Mouse (Mus musculus) neural tube, embryonic 13.5 days (tissue): ENCODE results near the gene Tle2. TPM values are rescaled to one million over a fixed set of nuclear protein-coding genes. Genes with fewer than 3 reads are reported as not detected.

Source experiments
- ATAC-seq: fragments of 200-750 bp; cut with Nextera tagmentation; 2 replicates; pipeline ENCODE4 v1.8.0; 2017; ENCODE audit warnings: low read depth, mild to moderate bottlenecking, moderate TSS enrichment, moderate library complexity
- H3K27ac ChIP-seq: fragments of 300-500 bp; sonication (generic); replicated peaks from 2 replicates; pipeline ENCODE4 v1.5.1; 2015; ENCODE audit warnings: moderate library complexity, mild to moderate bottlenecking, inconsistent platforms
- H3K27me3 ChIP-seq: fragments of 300-500 bp; sonication (generic); 2 replicates; pipeline ENCODE4 v1.6.1; 2015; ENCODE audit warnings: mild to moderate bottlenecking, inconsistent platforms
- H3K36me3 ChIP-seq: fragments of 300-500 bp; sonication (generic); 2 replicates; pipeline ENCODE4 v1.6.1; 2015; ENCODE audit warnings: mild to moderate bottlenecking, inconsistent platforms
- H3K4me1 ChIP-seq: fragments of 300-500 bp; sonication (generic); replicated peaks from 2 replicates; pipeline ENCODE4 v1.6.1; 2015; ENCODE audit warnings: inconsistent platforms
- H3K4me2 ChIP-seq: fragments of 300-500 bp; sonication (generic); 2 replicates; pipeline ENCODE4 v1.6.1; 2015; ENCODE audit warnings: inconsistent platforms, mild to moderate bottlenecking, moderate library complexity
- H3K4me3 ChIP-seq: fragments of 300-500 bp; sonication (generic); 2 replicates; pipeline ENCODE4 v1.5.1; 2015; ENCODE audit warnings: mild to moderate bottlenecking, inconsistent platforms
- H3K9ac ChIP-seq: fragments of 300-500 bp; sonication (generic); 2 replicates; pipeline ENCODE4 v1.6.1; 2015; ENCODE audit warnings: moderate library complexity, mild to moderate bottlenecking, inconsistent platforms
- H3K9me3 ChIP-seq: fragments of 300-500 bp; sonication (generic); 2 replicates; pipeline ENCODE4 v1.6.1; 2016; ENCODE audit warnings: inconsistent platforms
- WGBS: fragments of 180-500 bp; shearing (Covaris S2); methylation state at CpG from one replicate; pipeline ENCODE4 v1.1.7; 2015; 5-methylcytosine and 5-hydroxymethylcytosine counted together
- polyA plus RNA-seq: library from polyadenylated mRNA; unstranded; fragments of >200 nt; fragmentation: Nextera tagmentation; extraction: Ambion mirVana; gene quantifications from 2 replicates; pipeline ENCODE4 v1.2.1, GENCODE M21; 2015

Gene Tle2
- polyA plus RNA-seq, 1 experiment from 2014 or later, result 32.9 TPM

DNA sequence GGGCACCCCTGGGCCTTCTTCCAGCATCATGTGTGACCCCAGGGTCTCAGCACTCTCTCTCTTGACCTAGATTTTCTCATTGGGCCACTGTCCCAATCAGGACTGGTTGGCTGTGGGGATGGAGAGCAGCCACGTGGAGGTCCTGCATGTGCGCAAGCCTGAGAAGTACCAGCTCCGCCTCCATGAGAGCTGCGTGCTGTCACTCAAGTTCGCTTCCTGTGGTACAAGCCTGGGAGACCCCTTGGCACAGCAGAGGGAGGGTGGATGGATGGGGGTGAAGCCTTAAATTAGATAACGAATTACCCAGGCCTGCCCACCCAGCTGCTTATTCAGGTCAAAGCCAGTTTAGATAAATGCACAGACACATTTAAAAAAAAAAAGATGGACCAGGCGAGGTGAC is 14.4 kb downstream of the Tle2 start:
- Histone ChIP-seq H3K9me3 (no peaks in the 10 kb centered on the region), H3K27ac (no peak overlapping the region), H3K9ac (no peak overlapping the region), H3K27me3 (peaks cover 91% of the 10 kb centered on the region), H3K4me3 (no peak overlapping the region), H3K4me1 (no peaks in the 10 kb centered on the region), H3K36me3 (peaks cover 15% of the 10 kb centered on the region), H3K4me2 (no peak overlapping the region)
- 66% methylated on average over 7 of the region's 7 CpGs for WGBS
- no peak for ATAC-seq

DNA sequence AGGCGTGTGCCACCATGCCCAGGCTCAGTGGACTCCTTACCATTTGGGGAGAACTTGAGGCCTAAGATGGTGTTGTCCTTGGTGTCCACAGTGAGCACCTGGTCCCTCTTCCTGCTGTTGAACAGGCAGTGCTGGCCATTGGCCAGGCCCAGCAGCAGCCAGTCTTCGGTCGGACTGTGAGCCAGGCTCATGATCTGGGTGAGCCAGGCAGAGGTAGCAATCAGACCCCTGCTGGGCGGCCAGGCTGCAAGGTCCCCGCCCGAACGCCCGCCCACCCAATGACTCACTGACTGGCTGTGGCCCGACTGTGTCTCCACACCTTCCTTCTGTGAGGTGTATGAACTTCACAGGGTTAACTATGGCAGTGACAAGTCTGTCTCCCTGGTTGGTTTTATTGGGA is 17.5 kb downstream of the Tle2 start:
- 65% methylated on average over 9 of the region's 9 CpGs for WGBS
- ATAC-seq, result no peak
- Histone ChIP-seq H3K9me3 (no peaks in the 10 kb centered on the region), H3K36me3 (peaks cover 15% of the 10 kb centered on the region), H3K4me1 (peaks cover 20% of the 10 kb centered on the region), H3K27ac (no peak overlapping the region), H3K9ac (no peak overlapping the region), H3K4me2 (no peak overlapping the region), H3K27me3 (peaks cover 90% of the 10 kb centered on the region), H3K4me3 (no peak overlapping the region)

DNA sequence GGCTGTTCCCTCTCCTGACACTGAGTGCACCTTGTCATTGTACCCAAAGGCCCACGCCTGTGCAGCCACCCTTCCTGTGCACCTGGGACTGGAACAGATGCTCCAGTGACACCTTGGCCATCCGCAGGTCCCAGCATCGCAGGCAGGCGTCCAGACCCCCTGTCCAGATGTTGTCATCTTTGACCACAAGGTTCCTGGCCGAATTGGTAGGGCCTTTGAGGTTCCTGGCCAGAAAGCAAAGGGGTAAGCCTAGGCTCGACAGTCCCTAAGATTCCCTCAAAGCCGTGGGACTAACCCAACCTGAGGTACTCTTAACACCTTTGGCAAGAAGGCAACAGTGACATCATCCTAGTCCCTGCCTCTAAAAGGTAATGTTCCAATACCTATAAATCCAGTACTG is 18.3 kb downstream of the Tle2 start:
- Histone ChIP-seq H3K4me2 (no peak overlapping the region), H3K4me1 (peaks cover 28% of the 10 kb centered on the region), H3K27me3 (peaks cover 82% of the 10 kb centered on the region), H3K9me3 (no peaks in the 10 kb centered on the region), H3K4me3 (no peak overlapping the region), H3K9ac (no peak overlapping the region), H3K27ac (no peak overlapping the region), H3K36me3 (peaks cover 12% of the 10 kb centered on the region)
- 83% methylated on average over 7 of the region's 7 CpGs for WGBS
- ATAC-seq, result no peak

DNA sequence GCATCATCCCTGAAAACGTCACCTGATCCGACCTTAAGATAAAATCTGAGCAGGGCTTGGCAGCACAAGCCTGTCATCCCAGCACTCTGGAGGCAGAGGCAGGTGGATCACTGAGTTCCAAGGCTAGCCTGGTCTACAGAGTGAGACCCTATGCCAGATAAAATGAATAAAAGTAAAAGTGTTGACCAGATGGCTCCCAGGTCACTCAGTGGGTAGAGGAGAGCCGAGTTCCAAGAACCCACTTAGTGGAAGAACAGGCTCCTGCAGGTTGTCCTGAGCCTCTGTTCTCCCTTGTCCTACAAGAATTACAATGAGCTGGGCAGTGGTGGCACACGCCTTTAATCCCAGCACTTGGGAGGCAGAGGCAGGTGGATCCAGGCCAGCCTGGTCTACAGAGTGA is 18.9 kb downstream of the Tle2 start:
- H3K27me3 ChIP-seq, result peaks cover 83% of the 10 kb centered on the region
- no peaks in the 10 kb centered on the region for H3K9me3 ChIP-seq
- ATAC-seq, result no peak
- no peak overlapping the region for H3K4me2 ChIP-seq
- H3K4me1 ChIP-seq, result peaks cover 34% of the 10 kb centered on the region
- H3K9ac ChIP-seq, result no peak overlapping the region
- no peak overlapping the region for H3K4me3 ChIP-seq
- H3K27ac ChIP-seq, result no peak overlapping the region
- 82% methylated on average over 4 of the region's 4 CpGs for WGBS
- peaks cover 6% of the 10 kb centered on the region; the same call in 1 of the 2 replicates for H3K36me3 ChIP-seq

DNA sequence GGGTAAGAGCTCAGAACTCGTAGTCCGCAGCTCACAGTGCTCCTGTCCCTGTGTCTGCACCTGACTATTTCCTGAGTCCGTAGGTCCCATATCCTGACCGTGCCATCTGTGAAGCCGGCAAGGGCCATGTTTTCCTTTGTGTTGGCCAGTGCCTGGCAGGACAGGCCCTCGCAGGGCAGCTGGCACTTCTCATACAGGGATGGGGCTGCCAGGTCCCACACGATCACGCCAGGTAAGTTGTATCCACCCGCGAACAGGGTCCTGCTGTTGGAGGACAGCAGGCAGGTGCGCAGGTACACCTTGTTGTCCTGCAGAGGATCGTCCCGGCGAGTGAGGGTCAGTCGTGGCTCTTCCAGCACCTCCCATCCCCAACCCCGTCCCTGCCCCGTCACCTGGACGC is 19.6 kb downstream of the Tle2 start:
- ATAC-seq, result no peak

DNA sequence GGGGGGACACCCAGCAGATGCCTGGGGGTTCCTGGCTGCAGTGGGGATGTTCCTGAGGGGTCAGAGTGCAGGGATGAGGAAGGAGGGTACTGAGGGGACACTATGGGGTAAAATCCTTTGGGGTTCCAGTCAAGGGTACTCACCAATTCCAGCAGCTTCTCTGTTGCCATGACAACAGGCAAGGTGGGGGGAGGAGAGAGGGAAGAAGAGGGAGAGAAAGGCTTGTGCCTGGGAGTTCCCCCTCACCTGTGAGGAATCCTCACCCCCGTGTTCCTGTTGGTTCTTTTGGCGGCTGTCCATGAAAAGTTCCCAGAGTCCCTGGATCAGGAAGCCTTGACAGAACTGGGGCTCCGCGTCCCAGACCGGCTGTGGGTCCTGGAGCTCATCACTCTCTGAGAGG is 21.2 kb downstream of the Tle2 start:
- 44% methylated on average over 5 of the region's 5 CpGs for WGBS

More for the DNA sequence above, 19.6 kb downstream of the Tle2 start:
- 82% methylated on average over 18 of the region's 18 CpGs for WGBS
- peaks cover 83% of the 10 kb centered on the region for H3K27me3 ChIP-seq
- no peak overlapping the region for H3K4me2 ChIP-seq
- no peak overlapping the region for H3K9ac ChIP-seq
- H3K4me3 ChIP-seq, result no peak overlapping the region
- no peaks in the 10 kb centered on the region for H3K36me3 ChIP-seq
- H3K4me1 ChIP-seq, result peaks cover 34% of the 10 kb centered on the region
- H3K9me3 ChIP-seq, result no peaks in the 10 kb centered on the region
- no peak overlapping the region for H3K27ac ChIP-seq

DNA sequence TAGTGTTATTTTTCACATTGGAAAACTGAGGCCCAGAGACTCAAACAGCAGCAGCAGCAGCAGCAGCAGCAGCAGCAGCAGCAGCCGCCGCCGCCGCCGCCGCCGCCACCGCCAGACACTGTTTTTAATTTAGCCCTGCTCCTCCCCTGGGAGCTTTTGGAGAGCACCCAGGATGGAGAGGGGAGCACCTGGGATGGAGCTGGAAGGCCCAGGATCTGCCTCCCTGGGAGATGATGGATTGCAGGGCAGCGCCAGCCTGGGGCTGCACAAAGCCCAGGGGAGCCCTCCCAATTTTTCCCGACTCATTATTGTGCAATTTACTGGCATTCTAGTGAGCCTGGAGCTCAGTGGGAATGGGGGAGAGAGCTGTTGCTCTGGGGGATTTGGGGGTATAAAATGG is 22.2 kb downstream of the Tle2 start:
- peaks cover 76% of the 10 kb centered on the region for H3K27me3 ChIP-seq
- WGBS, result 0% methylated on average over 10 of the region's 10 CpGs
- peak; percentile 36; the same call in 1 of the 2 replicates for ATAC-seq
- H3K4me1 ChIP-seq, result peaks cover 46% of the 10 kb centered on the region
- H3K9me3 ChIP-seq, result no peaks in the 10 kb centered on the region
- no peaks in the 10 kb centered on the region for H3K36me3 ChIP-seq
- H3K27ac ChIP-seq, result peak overlapping the region; percentile 77
- peak overlapping the region; percentile 16 for H3K4me3 ChIP-seq
- peak overlapping the region; percentile 43 for H3K4me2 ChIP-seq
- H3K9ac ChIP-seq, result peak overlapping the region; percentile 49; the same call in 1 of the 2 replicates

More for the DNA sequence above, 21.2 kb downstream of the Tle2 start:
- Histone ChIP-seq H3K4me3 (no peak overlapping the region), H3K36me3 (no peaks in the 10 kb centered on the region), H3K27ac (no peak overlapping the region), H3K4me1 (peaks cover 36% of the 10 kb centered on the region), H3K9ac (0 out of 2 replicates have a peak overlapping the region, but pooled peaks have one; percentile 26), H3K9me3 (no peaks in the 10 kb centered on the region), H3K4me2 (no peak overlapping the region), H3K27me3 (peaks cover 81% of the 10 kb centered on the region)
- no peak for ATAC-seq

DNA sequence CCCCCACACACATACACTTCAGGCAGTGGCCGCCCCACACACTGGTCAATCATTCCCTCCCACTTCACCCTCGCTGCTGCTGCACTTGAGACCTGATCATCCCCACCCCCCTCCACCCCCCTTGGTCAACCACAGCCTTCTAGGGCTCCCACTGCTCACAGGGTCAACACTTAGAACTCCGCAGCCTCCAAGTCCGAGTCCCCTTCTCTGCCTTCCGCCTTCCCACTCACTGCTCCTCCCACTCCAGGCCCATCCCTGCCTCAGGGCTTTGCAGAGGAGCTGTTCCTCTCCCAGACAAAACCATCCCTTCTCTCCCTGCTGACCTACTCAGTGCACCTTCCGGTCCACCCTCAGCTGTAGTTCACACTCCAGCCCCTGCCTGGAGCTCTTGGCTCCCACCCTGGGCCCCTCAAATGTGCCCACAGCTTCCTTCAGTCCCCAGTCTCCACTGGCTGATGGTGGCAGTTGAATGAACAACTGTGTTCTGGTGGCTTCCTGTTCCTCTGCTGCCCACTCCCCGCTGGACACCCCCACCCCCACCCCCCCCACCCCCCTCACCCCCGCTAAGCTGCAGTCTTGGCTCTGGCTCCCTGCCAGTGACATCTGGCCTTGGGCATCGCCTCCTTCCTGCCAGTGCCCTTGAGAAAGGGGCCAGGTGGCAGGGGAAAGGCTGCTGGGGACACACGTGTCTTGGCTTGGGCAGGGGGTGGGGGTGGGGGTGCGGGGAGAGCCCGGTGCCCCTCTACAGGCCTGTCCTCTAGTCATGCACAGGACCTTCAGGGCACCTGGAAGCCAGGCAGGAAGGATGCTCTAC is 23.0 kb downstream of the Tle2 start:
- peak; percentile 25 for ATAC-seq
- H3K4me1 ChIP-seq, result peaks cover 50% of the 10 kb centered on the region
- H3K27me3 ChIP-seq, result peaks cover 70% of the 10 kb centered on the region

DNA sequence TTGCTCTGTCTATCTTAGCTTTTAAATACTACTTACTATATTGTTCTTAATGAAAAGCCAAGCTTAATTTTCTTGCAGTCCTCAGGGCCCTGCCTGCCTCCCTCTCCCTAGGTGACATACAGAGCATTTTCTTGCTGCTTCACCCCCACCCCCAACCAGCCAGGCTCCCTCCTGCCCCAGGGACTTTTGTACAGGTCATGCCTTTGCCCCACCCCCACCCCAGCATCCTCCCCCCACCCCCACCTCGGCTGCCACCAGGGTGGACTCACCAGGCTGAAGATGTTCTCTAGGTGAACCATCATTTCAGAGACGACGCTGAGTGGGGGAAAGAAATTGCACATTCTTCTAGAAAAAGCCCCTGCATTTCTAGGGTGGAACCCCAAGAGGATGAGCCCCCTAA is 24.0 kb downstream of the Tle2 start:
- Histone ChIP-seq H3K4me2 (no peak overlapping the region), H3K27me3 (peaks cover 60% of the 10 kb centered on the region), H3K27ac (no peak overlapping the region), H3K36me3 (no peaks in the 10 kb centered on the region), H3K9me3 (no peaks in the 10 kb centered on the region), H3K4me3 (no peak overlapping the region), H3K4me1 (peaks cover 59% of the 10 kb centered on the region), H3K9ac (no peak overlapping the region)
- no peak for ATAC-seq
- 38% methylated on average over 3 of the region's 3 CpGs for WGBS

More for the DNA sequence above, 23.0 kb downstream of the Tle2 start:
- Histone ChIP-seq H3K27ac (peak overlapping the region; percentile 77), H3K36me3 (no peaks in the 10 kb centered on the region), H3K4me2 (peak overlapping the region; percentile 43), H3K4me3 (0 out of 2 replicates have a peak overlapping the region, but pooled peaks have one; percentile 16), H3K9ac (peak overlapping the region; percentile 49; the same call in 1 of the 2 replicates), H3K9me3 (no peaks in the 10 kb centered on the region)
- WGBS, result 3% methylated on average over 10 of the region's 12 CpGs

DNA sequence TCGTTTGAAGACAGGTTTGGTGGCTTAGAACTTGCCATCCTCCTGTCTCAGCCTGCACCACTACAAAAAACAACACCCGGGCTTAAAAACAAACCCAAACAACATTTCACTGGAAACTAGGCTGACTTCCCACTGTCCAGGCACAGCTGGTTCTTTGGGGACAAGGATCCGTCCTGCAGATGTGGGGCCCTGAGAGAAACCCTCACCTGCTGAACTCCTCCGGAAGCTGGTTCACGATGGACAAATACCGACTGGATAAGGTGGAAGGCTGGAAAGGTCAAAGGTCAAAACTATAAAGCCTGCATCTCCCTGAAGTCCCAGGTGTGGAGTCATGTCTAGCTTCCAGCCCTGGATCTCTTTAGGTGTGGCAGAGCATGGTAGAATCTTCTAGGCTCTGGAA is 24.5 kb downstream of the Tle2 start:
- peaks cover 59% of the 10 kb centered on the region for H3K4me1 ChIP-seq
- H3K9ac ChIP-seq, result no peak overlapping the region
- H3K27ac ChIP-seq, result no peak overlapping the region
- peaks cover 55% of the 10 kb centered on the region for H3K27me3 ChIP-seq
- H3K36me3 ChIP-seq, result no peaks in the 10 kb centered on the region
- H3K4me2 ChIP-seq, result no peak overlapping the region
- no peak for ATAC-seq
- H3K4me3 ChIP-seq, result no peak overlapping the region
- H3K9me3 ChIP-seq, result no peaks in the 10 kb centered on the region
- 57% methylated on average over 6 of the region's 6 CpGs for WGBS

DNA sequence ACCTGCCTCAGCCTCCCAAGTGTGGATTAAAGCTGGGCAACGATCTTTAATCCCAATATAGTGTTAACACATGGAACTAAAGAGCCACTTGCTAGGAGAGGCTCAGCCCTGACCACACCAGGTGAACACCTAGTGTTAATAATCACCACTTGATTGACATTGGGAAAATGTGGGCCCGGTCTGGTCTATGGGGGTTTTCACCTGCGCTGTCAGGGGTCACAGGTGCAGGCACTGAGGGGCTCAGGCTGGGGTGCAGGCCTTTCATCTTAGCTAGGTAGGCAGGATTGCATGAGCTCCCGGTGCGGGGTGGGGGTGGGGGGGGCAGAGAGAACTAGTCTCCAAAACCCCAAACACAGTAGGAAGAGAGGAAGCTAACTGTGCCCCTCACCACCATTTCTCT is 25.3 kb downstream of the Tle2 start:
- no peak overlapping the region for H3K27ac ChIP-seq
- no peak overlapping the region for H3K4me3 ChIP-seq
- no peak overlapping the region for H3K4me2 ChIP-seq
- no peaks in the 10 kb centered on the region for H3K9me3 ChIP-seq
- H3K27me3 ChIP-seq, result peaks cover 47% of the 10 kb centered on the region
- 83% methylated on average over 5 of the region's 5 CpGs for WGBS
- H3K36me3 ChIP-seq, result no peaks in the 10 kb centered on the region
- no peak overlapping the region for H3K9ac ChIP-seq
- peaks cover 62% of the 10 kb centered on the region for H3K4me1 ChIP-seq
- ATAC-seq, result no peak

DNA sequence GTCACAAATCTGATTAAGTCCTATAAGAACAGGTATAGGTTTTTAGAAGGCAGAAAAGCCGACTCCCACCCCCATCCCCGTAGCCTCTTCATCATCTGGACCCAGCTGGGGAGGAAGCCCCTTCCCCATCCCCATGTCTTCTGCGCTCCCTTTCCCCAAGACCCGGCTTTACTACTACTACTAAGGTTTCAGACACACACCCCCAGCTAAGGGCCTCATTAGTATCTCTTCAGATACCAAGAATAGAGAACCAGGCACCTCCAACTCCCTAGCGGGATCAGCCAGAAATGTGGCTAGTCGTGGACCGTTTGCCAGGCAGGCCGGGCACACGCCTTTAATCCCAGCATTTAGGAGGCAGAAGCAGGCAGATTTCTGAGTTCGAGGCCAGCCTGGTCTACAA is 25.7 kb downstream of the Tle2 start:
- Histone ChIP-seq H3K27ac (no peak overlapping the region), H3K27me3 (peaks cover 43% of the 10 kb centered on the region), H3K36me3 (no peaks in the 10 kb centered on the region), H3K9me3 (no peaks in the 10 kb centered on the region), H3K4me2 (no peak overlapping the region), H3K4me1 (peaks cover 63% of the 10 kb centered on the region), H3K4me3 (no peak overlapping the region), H3K9ac (no peak overlapping the region)
- ATAC-seq, result no peak
- 47% methylated on average over 10 of the region's 10 CpGs for WGBS
